Mouse (Mus musculus) stomach, embryonic 14.5 days (tissue): ENCODE measurements around the gene Apol6. TPM values are rescaled to one million over a fixed set of nuclear protein-coding genes. Genes with fewer than 3 reads are reported as not detected.

Source experiments
- ATAC-seq: fragments of 200-750 bp; cut with Nextera tagmentation; 2 replicates; pipeline ENCODE4 v1.8.0; 2017; ENCODE audit warnings: low read depth, moderate TSS enrichment; ENCODE audit not compliant: insufficient number of reproducible peaks, insufficient read depth, low FRiP score
- H3K27ac ChIP-seq: fragments of 300-500 bp; sonication (generic); 2 replicates; pipeline ENCODE4 v1.5.1; 2014; ENCODE audit warnings: mild to moderate bottlenecking, low read length, moderate library complexity, mixed read lengths
- H3K27me3 ChIP-seq: fragments of 300-500 bp; sonication (generic); 2 replicates; pipeline ENCODE4 v1.6.1; 2014; ENCODE audit warnings: low read length, control low read depth, mixed read lengths; ENCODE audit not compliant: control insufficient read depth, insufficient read depth
- H3K36me3 ChIP-seq: fragments of 300-500 bp; sonication (generic); 2 replicates; pipeline ENCODE4 v1.6.1; 2014; ENCODE audit warnings: mild to moderate bottlenecking, control low read depth, low read length, moderate library complexity, mixed read lengths; ENCODE audit not compliant: control insufficient read depth, insufficient read depth
- H3K4me1 ChIP-seq: fragments of 300-500 bp; sonication (generic); 2 replicates; pipeline ENCODE4 v1.6.1; 2014; ENCODE audit warnings: low read length, control low read depth, mixed read lengths; ENCODE audit not compliant: control insufficient read depth, insufficient read depth
- H3K4me2 ChIP-seq: fragments of 300-500 bp; sonication (generic); replicated peaks from 2 replicates; pipeline ENCODE4 v1.6.1; 2014; ENCODE audit warnings: low read depth, low read length, control low read depth
- H3K4me3 ChIP-seq: fragments of 300-500 bp; sonication (generic); 2 replicates; pipeline ENCODE4 v1.5.1; 2014; ENCODE audit warnings: low read depth, low read length, control low read depth
- H3K9ac ChIP-seq: fragments of 300-500 bp; sonication (generic); replicated peaks from 2 replicates; pipeline ENCODE4 v1.6.1; 2014; ENCODE audit warnings: low read depth, mild to moderate bottlenecking, control low read depth, low read length, moderate library complexity, mixed read lengths
- H3K9me3 ChIP-seq: fragments of 300-500 bp; sonication (generic); 2 replicates; pipeline ENCODE4 v1.6.1; 2016; ENCODE audit warnings: low read depth, low read length, control low read depth; ENCODE audit not compliant: control insufficient read depth
- WGBS: fragments of 180-500 bp; shearing (Covaris S2); extraction: QIAGEN DNeasy Blood & Tissue Kit; methylation state at CpG from one replicate; pipeline ENCODE4 v1.1.7; 2014; 5-methylcytosine and 5-hydroxymethylcytosine counted together
- polyA plus RNA-seq: library from polyadenylated mRNA; unstranded; fragments of >200 nt; fragmentation: Nextera tagmentation; extraction: Ambion mirVana; gene quantifications from 2 replicates; pipeline ENCODE4 v1.2.1, GENCODE M21; 2014

Apol6 gene
- polyA plus RNA-seq, 1 experiment from 2014 or later: 0.12 TPM

- WGBS: 66% methylated on average over 5 of the region's 5 CpGs
- ATAC-seq: no peak
- no peak overlapping the region for H3K4me2 ChIP-seq
- no peaks in the 10 kb centered on the region for H3K27me3 ChIP-seq
- H3K4me1 ChIP-seq: peaks cover 4% of the 10 kb centered on the region; the same call in 1 of the 2 replicates
- no peaks in the 10 kb centered on the region for H3K9me3 ChIP-seq
- H3K27ac ChIP-seq: no peak overlapping the region
- no peaks in the 10 kb centered on the region for H3K36me3 ChIP-seq
- no peak overlapping the region for H3K4me3 ChIP-seq
- no peak overlapping the region for H3K9ac ChIP-seq
These were observed 18.5 kb upstream of the Apol6 start for GRCm38 (mm10) chr15:77025884-77026583.

GRCm38 (mm10) chr15:77027117-77027516 lies 17.4 kb upstream of the Apol6 start:
- ATAC-seq: no peak
- Histone ChIP-seq H3K9me3 (no peaks in the 10 kb centered on the region), H3K27ac (no peak overlapping the region), H3K36me3 (no peaks in the 10 kb centered on the region), H3K9ac (no peak overlapping the region), H3K4me2 (no peak overlapping the region), H3K4me3 (no peak overlapping the region), H3K4me1 (peaks cover 4% of the 10 kb centered on the region; the same call in 1 of the 2 replicates), H3K27me3 (no peaks in the 10 kb centered on the region)
- WGBS: 87% methylated on average over 3 of the region's 3 CpGs

DNA sequence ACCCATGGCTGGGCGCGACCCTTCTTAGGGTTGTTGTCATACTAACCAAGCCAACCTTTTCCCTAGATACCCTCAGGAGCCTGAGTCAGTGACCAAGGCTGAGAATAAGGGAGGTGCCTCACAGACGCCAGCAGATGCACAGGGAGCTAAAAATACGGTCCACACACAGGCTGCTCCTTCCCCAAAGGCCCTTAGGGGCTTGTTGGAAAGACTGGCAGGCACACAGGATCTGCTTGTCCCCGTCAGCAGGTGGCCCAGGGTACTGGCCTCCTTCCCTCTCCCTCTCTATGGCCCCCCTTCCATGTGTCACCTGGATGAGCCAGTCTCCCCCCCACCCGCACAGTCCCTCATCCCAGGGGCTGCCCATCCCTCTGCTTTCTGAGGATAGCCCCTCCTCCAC lies 16.9 kb upstream of the Apol6 start:
- Histone ChIP-seq H3K27me3 (no peaks in the 10 kb centered on the region), H3K4me1 (peaks cover 1% of the 10 kb centered on the region; the same call in 1 of the 2 replicates), H3K4me2 (no peak overlapping the region), H3K4me3 (no peak overlapping the region), H3K36me3 (no peaks in the 10 kb centered on the region), H3K27ac (no peak overlapping the region), H3K9me3 (no peaks in the 10 kb centered on the region), H3K9ac (no peak overlapping the region)
- 70% methylated on average over 6 of the region's 6 CpGs for WGBS
- no peak for ATAC-seq

DNA sequence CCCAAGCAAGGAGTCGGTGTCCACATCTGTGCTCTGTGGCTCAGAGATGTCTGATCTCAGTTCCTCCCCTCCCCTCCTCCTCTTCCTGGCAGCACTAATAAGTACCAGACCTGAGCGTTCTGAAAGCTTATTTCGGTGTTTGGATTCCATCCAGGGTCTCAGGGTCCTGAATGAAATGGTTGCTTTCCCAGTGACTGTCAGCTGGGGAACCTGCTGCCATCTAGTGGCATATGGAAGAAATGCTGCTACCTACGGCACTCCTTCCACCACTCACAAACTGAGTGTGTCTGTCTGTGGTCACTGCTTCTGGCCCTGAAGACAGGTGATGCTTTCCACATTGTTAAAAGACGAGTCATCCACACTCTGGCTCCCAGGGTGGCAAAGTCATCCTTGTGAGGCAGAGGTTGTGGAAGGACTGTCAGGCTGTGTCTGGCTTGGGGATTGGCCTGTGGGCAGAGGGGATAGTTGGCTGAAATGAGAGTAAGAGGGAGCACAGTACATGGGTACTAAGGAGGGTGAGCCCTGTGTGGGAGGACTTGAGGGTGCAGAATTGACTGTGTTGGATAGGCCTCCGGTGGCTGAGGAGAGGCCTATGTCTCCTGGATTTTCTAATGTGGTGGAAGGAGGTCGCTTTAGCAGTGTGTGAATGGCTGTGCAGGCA lies 15.1 kb upstream of the Apol6 start:
- no peaks in the 10 kb centered on the region for H3K36me3 ChIP-seq
- H3K4me2 ChIP-seq: no peak overlapping the region
- no peaks in the 10 kb centered on the region for H3K27me3 ChIP-seq
- no peak overlapping the region for H3K4me3 ChIP-seq
- no peaks in the 10 kb centered on the region for H3K4me1 ChIP-seq
- 24% methylated on average over 7 of the region's 7 CpGs for WGBS
- no peak overlapping the region; the same call in 1 of the 2 replicates for H3K27ac ChIP-seq
- no peak overlapping the region for H3K9ac ChIP-seq
- no peaks in the 10 kb centered on the region for H3K9me3 ChIP-seq
- ATAC-seq: peak; percentile 51; the same call in 1 of the 2 replicates

DNA sequence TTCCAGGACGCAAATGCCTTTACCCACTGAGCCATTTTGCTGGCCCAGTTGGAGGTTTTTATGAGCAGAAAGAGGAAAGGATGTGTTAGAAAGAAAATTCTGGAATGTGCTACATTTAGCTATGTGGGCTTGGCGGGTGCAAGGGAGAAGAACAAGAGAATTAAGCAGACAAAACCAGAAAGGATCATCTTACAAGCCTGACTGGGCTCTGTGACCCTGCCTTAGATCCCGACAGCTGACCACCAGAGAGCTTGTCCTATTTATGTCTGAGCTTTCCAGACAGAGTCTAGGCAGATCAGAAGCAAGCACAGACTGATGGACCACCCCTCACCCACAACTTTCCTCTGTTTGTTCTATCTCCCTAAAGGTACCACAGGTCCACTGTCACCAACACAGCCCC lies 13.3 kb upstream of the Apol6 start:
- Histone ChIP-seq H3K4me2 (no peak overlapping the region), H3K27ac (no peak overlapping the region), H3K27me3 (no peaks in the 10 kb centered on the region), H3K36me3 (no peaks in the 10 kb centered on the region), H3K9ac (no peak overlapping the region), H3K9me3 (no peaks in the 10 kb centered on the region), H3K4me1 (peaks cover 14% of the 10 kb centered on the region), H3K4me3 (no peak overlapping the region)
- 58% methylated on average over 3 of the region's 3 CpGs for WGBS
- ATAC-seq: no peak

- no peak overlapping the region for H3K4me2 ChIP-seq
- 78% methylated on average over 6 of the region's 6 CpGs for WGBS
- H3K27ac ChIP-seq: no peak overlapping the region
These were observed 10.0 kb upstream of the Apol6 start for GRCm38 (mm10) chr15:77034526-77034925.

GRCm38 (mm10) chr15:77035643-77036042 lies 8.9 kb upstream of the Apol6 start:
- Histone ChIP-seq H3K36me3 (no peaks in the 10 kb centered on the region), H3K9ac (no peak overlapping the region), H3K4me3 (no peak overlapping the region), H3K27me3 (no peaks in the 10 kb centered on the region), H3K4me1 (peaks cover 32% of the 10 kb centered on the region), H3K27ac (peak overlapping the region; percentile 98), H3K9me3 (no peaks in the 10 kb centered on the region), H3K4me2 (no peak overlapping the region)
- ATAC-seq: no peak
- WGBS: 74% methylated on average over 3 of the region's 3 CpGs

More at GRCm38 (mm10) chr15:77034526-77034925, 10.0 kb upstream of the Apol6 start:
- Histone ChIP-seq H3K4me1 (peaks cover 32% of the 10 kb centered on the region), H3K36me3 (no peaks in the 10 kb centered on the region), H3K9ac (no peak overlapping the region), H3K9me3 (no peaks in the 10 kb centered on the region), H3K27me3 (no peaks in the 10 kb centered on the region), H3K4me3 (no peak overlapping the region)
- ATAC-seq: no peak

GRCm38 (mm10) chr15:77036320-77036988 lies 8.1 kb upstream of the Apol6 start:
- no peaks in the 10 kb centered on the region for H3K36me3 ChIP-seq
- no peaks in the 10 kb centered on the region for H3K9me3 ChIP-seq
- H3K27ac ChIP-seq: peak overlapping the region; percentile 98
- 0 out of 2 replicates have a peak overlapping the region, but pooled peaks have one; percentile 10 for H3K9ac ChIP-seq
- peak; percentile 62; the same call in 1 of the 2 replicates for ATAC-seq
- 49% methylated on average over 11 of the region's 11 CpGs for WGBS
- no peaks in the 10 kb centered on the region for H3K27me3 ChIP-seq
- H3K4me1 ChIP-seq: peaks cover 32% of the 10 kb centered on the region
- no peak overlapping the region for H3K4me3 ChIP-seq
- H3K4me2 ChIP-seq: peak overlapping the region; percentile 10; the same call in 1 of the 2 replicates
